Comparison of ENCODE assay signal across 13 mouse cellular contexts in genomic region chr2:50964062-50964461, GRCm38 (mm10).
DNase-seq lines count a peak whose midpoint lies in the region; ATAC-seq lines count a peak whose summit lies in the region.
"Had no signal": no experiment of that assay in that cellular context is flagged by ENCODE, and none has a peak within 500 bp of the region (broad histone marks: within the 10 kb centered on the region; RNA-seq: fewer than 3 reads in every experiment).

No protein-coding gene starts in this region.

- no peak for ATAC-seq in liver, embryonic 11.5 days (replicated peaks; ENCODE audit: low FRiP score)
- no peak for ATAC-seq in midbrain, embryonic 13.5 days
- ATAC-seq: hindbrain, postnatal 0 days had no signal

- no peaks in the 10 kb centered on the region for H3K36me3 ChIP-seq in liver, embryonic 11.5 days (ENCODE audit: control insufficient read depth, insufficient read depth, low read length)
- H3K36me3 ChIP-seq in midbrain, embryonic 13.5 days, result no peaks in the 10 kb centered on the region
- H3K36me3 ChIP-seq: limb, embryonic 15.5 days had no signal

- H3K9me3 ChIP-seq in liver, embryonic 11.5 days (ENCODE audit: control insufficient read depth, low read length), result no peaks in the 10 kb centered on the region
- H3K9me3 ChIP-seq in midbrain, embryonic 13.5 days, result no peaks in the 10 kb centered on the region
- H3K9me3 ChIP-seq: limb, embryonic 15.5 days had no signal

- WGBS in liver, embryonic 11.5 days, result 88% methylated on average over 3 of the region's 3 CpGs
- WGBS in large intestine, adult 2 months, result 19% methylated on average over 3 of the region's 3 CpGs
- WGBS in midbrain, embryonic 13.5 days, result 97% methylated on average over 3 of the region's 3 CpGs

- no peak overlapping the region for H3K4me2 ChIP-seq in liver, embryonic 11.5 days
- H3K4me2 ChIP-seq in midbrain, embryonic 13.5 days (replicated peaks), result no peak overlapping the region
- H3K4me2 ChIP-seq: limb, embryonic 15.5 days had no signal

- H3K9ac ChIP-seq in liver, embryonic 11.5 days (ENCODE audit: low read depth, low read length), result no peak overlapping the region
- H3K9ac ChIP-seq in midbrain, embryonic 13.5 days (replicated peaks), result no peak overlapping the region
- H3K9ac ChIP-seq: limb, embryonic 15.5 days had no signal

- DNase-seq in liver, result peak; percentile 8
- no peak for DNase-seq in liver, embryonic 11.5 days (ENCODE audit: low spot score)
- peak; percentile 21 for DNase-seq in kidney, adult 18-20 months
- peak; percentile 94 for DNase-seq in large intestine, adult 2 months (ENCODE audit: low read depth, low spot score)
- DNase-seq in frontal cortex, adult 2 months (ENCODE audit: extremely low spot score in 1 of 2, low spot score in 1 of 2), result no peak
- DNase-seq in left cerebral cortex, adult 9 months (ENCODE audit: low spot score in 2 of 2), result no peak
- no peak for DNase-seq in spleen, adult 18-20 months
- DNase-seq: cerebellum, adult 11-12 months; right cerebral cortex, postnatal 14 days; thymus, postnatal 14 days had no signal

- H3K4me3 ChIP-seq in liver, embryonic 11.5 days (ENCODE audit: low read depth, low read length), result no peak overlapping the region
- no peak overlapping the region for H3K4me3 ChIP-seq in midbrain, embryonic 13.5 days (replicated peaks)
- H3K4me3 ChIP-seq: limb, embryonic 15.5 days had no signal

- no peaks in the 10 kb centered on the region for H3K27me3 ChIP-seq in liver, embryonic 11.5 days (replicated peaks; ENCODE audit: control insufficient read depth, insufficient read depth, low read length)
- H3K27me3 ChIP-seq in midbrain, embryonic 13.5 days, result no peaks in the 10 kb centered on the region
- H3K27me3 ChIP-seq: limb, embryonic 15.5 days had no signal

- no peak overlapping the region for H3K27ac ChIP-seq in liver, embryonic 11.5 days (ENCODE audit: low read depth, low read length)
- H3K27ac ChIP-seq in midbrain, embryonic 13.5 days, result no peak overlapping the region
- H3K27ac ChIP-seq: hindbrain, postnatal 0 days; limb, embryonic 15.5 days had no signal

- no peaks in the 10 kb centered on the region for H3K4me1 ChIP-seq in liver, embryonic 11.5 days (replicated peaks; ENCODE audit: control insufficient read depth, insufficient read depth, low read length)
- peaks cover 10% of the 10 kb centered on the region for H3K4me1 ChIP-seq in midbrain, embryonic 13.5 days (replicated peaks)

Comparison
In these comparisons a context has a peak if more than half of its experiments do, and no peak if none do; other contexts are left out.
1. DNase-seq: peak in liver (single experiment), kidney, adult 18-20 months (single experiment) and large intestine, adult 2 months (single experiment); none in liver, embryonic 11.5 days (single experiment), frontal cortex, adult 2 months (0 of 2), left cerebral cortex, adult 9 months (0 of 2) and spleen, adult 18-20 months (0 of 2).